24 mouse cellular contexts compared by ENCODE assay signal in the genomic region with DNA sequence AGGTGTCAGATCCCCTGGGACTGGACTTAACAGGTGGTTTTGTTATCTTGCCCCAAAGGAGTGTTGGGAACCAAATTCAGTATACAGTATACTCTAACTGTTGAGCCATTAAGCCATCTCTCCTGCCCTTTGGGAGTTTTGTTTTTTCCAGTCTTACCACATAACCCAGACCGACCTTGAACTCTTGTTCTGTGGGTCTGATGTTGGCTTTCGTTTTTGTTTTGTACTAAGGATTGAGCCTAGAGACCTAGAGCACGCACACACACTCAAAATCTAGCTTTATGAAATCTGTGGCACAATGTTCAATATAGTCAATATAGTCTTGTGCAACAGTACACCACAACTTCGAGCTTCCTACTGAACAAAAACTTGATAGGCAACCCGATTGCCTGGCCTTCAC.
"Had no signal": no experiment of that assay in that cellular context is flagged by ENCODE, and none has a peak within 500 bp of the region (broad histone marks: within the 10 kb centered on the region; RNA-seq: fewer than 3 reads in every experiment).

No protein-coding gene starts in this region.

- H3K4me2 ChIP-seq: heart, embryonic 12.5 days; hindbrain, embryonic 13.5 days; hindbrain, embryonic 15.5 days; kidney, embryonic 15.5 days; limb, embryonic 12.5 days; liver, embryonic 13.5 days; liver, embryonic 15.5 days had no signal

- H3K9ac ChIP-seq: heart, embryonic 12.5 days; hindbrain, embryonic 13.5 days; hindbrain, embryonic 15.5 days; kidney, embryonic 15.5 days; limb, embryonic 12.5 days; liver, embryonic 13.5 days; liver, embryonic 15.5 days had no signal

- H3K9me3 ChIP-seq: heart, embryonic 10.5 days; heart, embryonic 12.5 days; hindbrain, embryonic 13.5 days; hindbrain, embryonic 15.5 days; kidney, embryonic 15.5 days; limb, embryonic 12.5 days; liver, embryonic 13.5 days; liver, embryonic 15.5 days had no signal

- DNase-seq: gastrocnemius, postnatal 14 days; gastrocnemius, postnatal 36 days; heart, adult 18-20 months; heart, postnatal 14 days; heart, postnatal 36 days; kidney, adult 11 months; kidney, adult 2 months; kidney, adult 9 months; kidney, postnatal 14 days; kidney, postnatal 36 days; layer of hippocampus, adult 9-11 months; layer of hippocampus, postnatal 36 days; left cerebral cortex, postnatal 4 days; liver, embryonic 13.5 days had no signal

- H3K27ac ChIP-seq: heart, embryonic 10.5 days; hindbrain, embryonic 13.5 days; hindbrain, embryonic 15.5 days; hindbrain, postnatal 0 days; kidney, embryonic 15.5 days; kidney, postnatal 0 days; limb, embryonic 12.5 days; liver, embryonic 13.5 days; liver, embryonic 15.5 days had no signal

- H3K4me3 ChIP-seq: heart, embryonic 10.5 days; heart, embryonic 12.5 days; hindbrain, embryonic 13.5 days; hindbrain, embryonic 15.5 days; kidney, embryonic 15.5 days; limb, embryonic 12.5 days; liver, embryonic 13.5 days; liver, embryonic 15.5 days had no signal

- H3K4me1 ChIP-seq: hindbrain, embryonic 15.5 days; kidney, embryonic 15.5 days; limb, embryonic 12.5 days; liver, embryonic 13.5 days; liver, embryonic 15.5 days had no signal

- H3K27me3 ChIP-seq: heart, embryonic 12.5 days; hindbrain, embryonic 13.5 days; hindbrain, embryonic 15.5 days; kidney, embryonic 15.5 days; limb, embryonic 12.5 days; liver, embryonic 13.5 days; liver, embryonic 15.5 days had no signal

- ATAC-seq: hindbrain, postnatal 0 days; intestine, embryonic 16.5 days had no signal
